Mouse (Mus musculus) olfactory bulb, adult 2 months (tissue): ENCODE results near the gene Stat3. TPM values are rescaled to one million over a fixed set of nuclear protein-coding genes. Genes with fewer than 3 reads are reported as not detected.

Experiments used
- H3K27ac ChIP-seq: fragments of 200-500 bp; 2 replicates; pipeline ENCODE4 v1.5.1; 2012; ENCODE audit warnings: low read depth, low read length; ENCODE audit not compliant: insufficient read depth
- H3K4me1 ChIP-seq: fragments of 200-500 bp; 2 replicates; pipeline ENCODE4 v1.6.1; 2012; ENCODE audit warnings: low read length; ENCODE audit not compliant: control insufficient read depth, insufficient read depth
- H3K4me3 ChIP-seq: fragments of 200-500 bp; 2 replicates; pipeline ENCODE4 v1.5.1; 2012; ENCODE audit warnings: mild to moderate bottlenecking, low read depth, low read length, moderate library complexity; ENCODE audit not compliant: insufficient read depth
- CTCF ChIP-seq: fragments of 200-500 bp; IDR thresholded peaks from 2 replicates; pipeline ENCODE4 v1.5.1; 2012; ENCODE audit warnings: low read depth, mild to moderate bottlenecking, low read length, moderate library complexity; ENCODE audit not compliant: insufficient read depth
- POLR2A ChIP-seq: fragments of 200-500 bp; IDR thresholded peaks from 2 replicates; pipeline ENCODE4 v1.6.1; 2012; ENCODE audit warnings: mild to moderate bottlenecking, low read depth, low read length, moderate library complexity; ENCODE audit not compliant: insufficient read depth
- WGBS: fragments of 180-500 bp; shearing (Covaris S2); methylation state at CpG from one replicate; pipeline ENCODE4 v1.1.7; 2018; 5-methylcytosine and 5-hydroxymethylcytosine counted together
- polyA plus RNA-seq: library from polyadenylated mRNA; stranded (reverse); fragments of >200 nt; gene quantifications from 2 replicates; pipeline ENCODE4 v1.2.4, GENCODE M21; 2012; ENCODE audit warnings: low replicate concordance; ENCODE audit not compliant: missing spikeins, insufficient read depth, insufficient read length

Gene Stat3
- polyA plus RNA-seq, 1 experiment = not detected

DNA sequence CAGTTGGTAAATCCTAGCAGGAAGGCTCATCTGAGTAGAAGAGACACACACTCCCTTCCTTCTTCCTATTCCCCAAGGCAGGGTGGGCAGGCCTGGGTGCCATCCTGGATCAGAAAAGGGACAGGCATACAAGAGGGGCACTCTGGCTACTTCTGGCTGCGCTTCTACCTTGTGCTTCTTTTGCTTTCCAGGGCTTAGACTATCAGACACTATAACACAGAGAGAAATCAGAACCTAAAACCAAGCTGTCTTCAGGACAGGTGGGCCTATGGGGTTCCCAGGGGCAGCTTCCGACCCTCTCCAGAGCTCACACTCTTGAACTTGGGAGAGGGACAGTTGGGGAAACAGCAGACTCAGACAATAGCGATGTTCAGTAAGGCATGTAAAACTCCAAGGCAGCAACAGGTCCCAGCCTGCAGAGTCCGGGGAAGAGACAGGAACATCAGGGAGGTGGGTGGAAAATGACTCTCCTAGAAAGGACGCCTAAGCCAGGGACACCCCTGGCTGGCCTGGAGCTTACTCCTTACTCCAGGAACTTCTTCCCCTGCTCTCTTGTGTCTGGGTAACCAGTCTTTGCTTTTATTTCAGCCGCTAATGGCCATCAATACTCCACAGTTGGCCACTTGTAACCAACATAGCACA is 25.7 kb upstream of the Stat3 start:
- WGBS = 82% methylated on average over 6 of the region's 6 CpGs

DNA sequence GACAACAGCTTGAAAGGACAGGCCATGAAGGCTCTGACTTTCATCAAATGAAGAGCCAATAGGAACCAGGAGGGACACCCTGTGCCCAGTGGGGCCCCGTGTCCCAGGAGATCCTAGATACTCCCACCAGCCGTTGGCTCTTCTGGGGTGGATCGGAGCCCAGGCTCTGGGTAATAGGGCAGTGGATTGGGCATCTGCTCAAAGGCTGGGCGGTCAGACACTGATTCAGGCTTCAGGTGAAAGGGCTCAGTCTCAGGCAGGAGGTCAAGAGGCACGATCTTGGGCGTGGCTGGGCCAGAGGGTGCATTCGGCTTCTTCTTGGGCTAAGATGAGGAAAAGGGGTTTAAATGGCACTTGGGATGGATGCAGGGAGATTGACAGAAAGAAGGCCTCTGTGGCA is 24.8 kb upstream of the Stat3 start:
- TF ChIP-seq POLR2A = no peak
- no peak for TF ChIP-seq CTCF
- H3K4me3 ChIP-seq = no peak overlapping the region
- no peak overlapping the region for H3K27ac ChIP-seq
- WGBS = 90% methylated on average over 7 of the region's 7 CpGs
- H3K4me1 ChIP-seq = peaks cover 14% of the 10 kb centered on the region

More for the DNA sequence above, 25.7 kb upstream of the Stat3 start:
- Histone ChIP-seq H3K4me1 (peaks cover 22% of the 10 kb centered on the region), H3K4me3 (no peak overlapping the region), H3K27ac (no peak overlapping the region)
- TF ChIP-seq POLR2A (no peak), CTCF (no peak)

DNA sequence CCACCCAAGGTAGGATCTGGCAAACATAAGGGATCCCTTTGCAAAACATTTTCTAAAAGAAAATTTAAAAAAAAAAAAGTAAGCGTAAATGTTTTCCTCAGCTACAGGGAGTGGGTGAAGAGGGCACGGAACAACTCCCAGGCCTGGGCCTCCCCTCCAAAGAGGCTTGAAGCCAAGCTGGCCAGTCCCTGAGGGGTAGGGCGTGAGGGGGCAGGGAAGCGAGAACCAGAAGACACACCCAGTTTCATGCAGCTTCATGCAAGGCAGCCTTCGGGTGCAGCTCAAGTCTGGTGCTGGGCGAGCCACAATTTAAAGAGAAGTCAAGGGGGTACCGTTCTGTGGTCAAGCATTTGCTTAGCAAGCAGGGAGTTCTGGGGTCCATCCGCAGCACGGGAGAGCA is 24.3 kb upstream of the Stat3 start:
- Histone ChIP-seq H3K4me3 (no peak overlapping the region), H3K27ac (no peak overlapping the region), H3K4me1 (peaks cover 15% of the 10 kb centered on the region)
- no peak for TF ChIP-seq CTCF
- no peak for TF ChIP-seq POLR2A
- WGBS = 85% methylated on average over 9 of the region's 9 CpGs

DNA sequence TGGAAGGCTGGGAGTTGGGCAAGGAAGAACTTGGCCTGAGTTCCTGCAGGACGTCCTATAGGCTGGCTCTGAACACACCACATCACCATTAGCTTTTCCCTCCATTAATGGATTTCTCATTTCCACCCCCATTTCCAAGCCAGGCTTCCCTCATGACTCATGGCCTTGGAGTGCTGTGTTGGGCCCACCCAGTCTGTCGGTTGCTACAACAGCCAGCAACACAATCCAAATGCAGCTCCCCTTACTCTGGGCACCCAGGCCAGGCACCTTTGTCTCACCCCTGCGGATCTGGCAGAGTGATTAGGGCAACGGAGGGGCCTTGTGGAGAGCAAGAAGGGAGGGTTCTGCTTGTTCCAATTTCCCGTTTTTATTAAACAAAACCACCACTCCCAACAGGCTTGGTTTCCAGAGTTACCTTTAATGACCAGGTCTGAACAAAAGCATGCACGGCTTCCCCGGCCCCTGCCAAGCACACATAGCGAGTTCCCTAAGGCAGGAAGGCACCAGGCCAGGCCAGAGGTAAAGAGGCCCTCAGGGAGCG is 23.1 kb upstream of the Stat3 start:
- 43% methylated on average over 9 of the region's 9 CpGs for WGBS
- H3K4me3 ChIP-seq = no peak overlapping the region
- TF ChIP-seq POLR2A (no peak), CTCF (no peak)
- peaks cover 17% of the 10 kb centered on the region for H3K4me1 ChIP-seq
- no peak overlapping the region for H3K27ac ChIP-seq

DNA sequence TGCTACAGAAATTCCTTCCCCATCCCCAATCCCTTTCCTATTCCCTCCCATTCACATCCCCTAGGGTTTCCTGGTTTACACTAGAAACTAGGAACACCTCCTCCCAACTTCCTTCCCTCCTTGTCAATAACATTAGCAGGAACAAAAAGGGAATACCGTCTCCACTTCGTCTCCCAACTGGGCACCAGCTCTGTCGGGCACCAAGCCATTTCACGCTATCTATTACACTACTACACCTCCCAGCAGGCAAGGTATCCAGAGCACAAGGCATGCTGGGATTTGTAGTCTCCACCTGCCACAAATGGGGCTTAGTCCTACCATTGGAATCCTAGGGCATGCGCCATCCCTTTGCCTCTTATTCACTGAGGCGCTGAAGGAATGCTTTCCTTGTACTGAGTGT is 21.2 kb upstream of the Stat3 start:
- H3K4me1 ChIP-seq = peaks cover 16% of the 10 kb centered on the region
- TF ChIP-seq POLR2A = no peak
- no peak for TF ChIP-seq CTCF
- 32% methylated on average over 6 of the region's 6 CpGs for WGBS
- H3K27ac ChIP-seq = no peak overlapping the region
- H3K4me3 ChIP-seq = no peak overlapping the region

DNA sequence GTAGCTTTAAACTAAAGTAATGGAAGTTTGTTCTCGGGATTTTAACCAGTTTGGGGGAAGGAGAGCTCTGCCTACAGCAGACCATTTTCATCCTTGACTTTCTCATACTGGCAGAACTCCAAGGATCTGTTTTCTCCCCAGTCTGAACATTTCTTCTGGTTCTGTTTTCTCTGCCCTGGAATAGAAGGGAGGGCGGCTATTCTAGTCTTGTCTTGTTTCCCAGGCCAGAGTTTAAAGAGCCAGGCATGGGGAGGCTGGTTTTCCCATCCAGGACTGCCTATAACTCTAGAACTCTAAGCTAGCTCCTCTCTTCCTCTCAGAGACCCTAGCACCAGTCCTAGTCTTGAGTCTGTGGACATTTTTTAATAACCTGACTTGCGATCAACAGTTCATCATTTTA is 20.5 kb upstream of the Stat3 start:
- Histone ChIP-seq H3K27ac (no peak overlapping the region), H3K4me3 (no peak overlapping the region), H3K4me1 (peaks cover 16% of the 10 kb centered on the region)
- 30% methylated on average over 3 of the region's 3 CpGs for WGBS
- no peak for TF ChIP-seq POLR2A
- TF ChIP-seq CTCF = no peak

DNA sequence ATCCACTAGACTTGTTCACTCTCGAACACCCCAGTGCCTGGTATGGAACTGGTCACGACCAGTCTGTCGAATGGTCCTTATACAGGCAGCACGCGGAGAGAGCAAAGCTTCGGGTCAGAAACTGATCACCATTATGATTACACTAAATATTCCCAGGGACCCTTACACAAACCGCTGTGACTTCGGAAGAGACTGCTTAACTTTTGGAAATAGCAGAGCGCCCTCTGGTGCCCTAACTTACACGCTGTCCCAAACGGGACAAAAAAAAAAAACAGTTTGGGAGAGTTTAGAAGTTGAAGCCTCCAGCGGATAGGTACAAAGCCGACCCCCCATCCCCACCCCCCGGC is 20.1 kb upstream of the Stat3 start:
- 4% methylated on average over 14 of the region's 14 CpGs for WGBS
- Histone ChIP-seq H3K27ac (no peak overlapping the region), H3K4me1 (peaks cover 16% of the 10 kb centered on the region), H3K4me3 (no peak overlapping the region)
- TF ChIP-seq POLR2A (no peak), CTCF (no peak)

DNA sequence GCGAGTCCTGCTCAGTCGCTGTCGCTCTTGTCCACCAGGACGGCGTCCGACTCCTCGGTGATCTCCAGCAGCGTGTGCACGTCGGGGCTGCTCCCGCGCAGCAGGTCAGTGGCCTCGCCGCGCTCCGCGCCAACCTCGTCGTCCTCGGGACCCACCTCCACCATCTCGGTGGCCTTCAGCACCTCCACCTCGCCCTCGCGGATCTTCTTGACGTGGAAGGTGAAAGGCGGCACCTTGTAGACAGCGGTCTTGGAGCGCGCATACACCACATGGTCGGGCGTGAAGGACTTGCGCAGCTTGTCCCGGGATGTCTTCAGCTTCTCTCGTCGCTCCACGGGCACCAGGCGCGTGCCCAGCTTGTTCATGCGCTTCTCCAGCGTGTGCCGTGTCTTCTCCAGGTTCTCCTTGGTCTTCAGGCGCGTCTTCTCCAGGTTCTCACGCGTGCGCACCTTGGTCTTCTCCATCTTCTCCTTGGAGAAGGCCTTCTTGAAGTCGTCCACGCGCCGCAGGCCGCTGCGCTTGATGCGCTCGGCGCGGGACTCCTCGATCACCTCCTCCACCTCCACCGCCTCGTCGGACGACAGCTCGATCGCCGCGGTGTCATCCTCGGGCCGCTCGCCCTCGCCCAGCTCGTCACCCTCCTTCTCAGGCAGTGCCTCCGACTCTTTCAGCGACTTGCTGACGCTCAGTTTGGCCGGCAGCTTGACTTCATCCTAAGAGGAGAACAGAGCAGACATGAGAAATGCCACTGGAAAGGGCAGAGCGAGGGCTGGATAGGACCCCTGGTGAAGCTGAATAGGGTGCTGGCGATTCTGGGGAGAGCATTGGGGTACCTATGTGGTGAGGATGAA is 19.5 kb upstream of the Stat3 start:
- WGBS = 19% methylated on average over 76 of the region's 76 CpGs

DNA sequence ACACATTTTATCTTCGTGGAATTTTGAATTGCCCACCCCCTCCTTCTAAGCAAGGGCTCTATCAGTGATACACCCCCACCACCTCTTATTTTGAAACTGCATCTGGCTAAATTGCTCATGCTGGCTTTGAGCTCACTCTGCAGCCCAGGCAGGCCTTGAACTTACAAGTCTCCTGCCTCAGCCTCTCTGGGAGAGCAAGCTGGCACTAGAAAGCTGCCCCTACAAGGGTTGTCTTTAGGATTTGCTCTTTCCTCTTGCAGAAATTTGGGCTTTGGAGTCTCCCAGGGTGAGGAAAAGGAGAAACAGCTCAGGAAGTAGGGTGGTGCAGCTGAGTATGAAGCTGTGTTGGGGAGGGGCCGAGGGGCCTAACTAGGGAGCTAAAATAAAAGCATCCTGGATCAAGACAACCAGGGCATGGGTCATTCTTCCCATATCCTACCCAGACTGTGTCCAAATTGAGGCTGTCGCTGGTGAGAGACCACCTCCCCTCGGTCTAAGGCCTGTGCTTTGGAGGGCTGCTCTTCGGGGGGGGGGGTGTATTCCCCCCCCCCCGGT is 18.7 kb upstream of the Stat3 start:
- WGBS = 43% methylated on average over 6 of the region's 6 CpGs
- Histone ChIP-seq H3K27ac (no peak overlapping the region), H3K4me3 (no peak overlapping the region), H3K4me1 (peaks cover 16% of the 10 kb centered on the region)
- no peak for TF ChIP-seq CTCF
- TF ChIP-seq POLR2A = no peak

More for the DNA sequence above, 19.5 kb upstream of the Stat3 start:
- peaks cover 16% of the 10 kb centered on the region for H3K4me1 ChIP-seq
- TF ChIP-seq CTCF (peak; percentile 32; the same call in 1 of the 2 replicates), POLR2A (no peak)
- H3K27ac ChIP-seq = no peak overlapping the region
- H3K4me3 ChIP-seq = peak overlapping the region; percentile 6; the same call in 1 of the 2 replicates
